Mouse (Mus musculus) frontal cortex, postnatal 25 days (tissue): ENCODE data around the gene Cox5b.
"Not testable (repeated sequence)": the region's sequence is repeated elsewhere in the genome, so short reads cannot be mapped to it uniquely, and the experiment has no call there.

Source experiments
- DNase-seq, 2 experiments: peaks; one replicate each; pipeline ENCODE4 v3.0.0; 2022; ENCODE audit warnings: low spot score in 2 of 2

Gene Cox5b

DNA sequence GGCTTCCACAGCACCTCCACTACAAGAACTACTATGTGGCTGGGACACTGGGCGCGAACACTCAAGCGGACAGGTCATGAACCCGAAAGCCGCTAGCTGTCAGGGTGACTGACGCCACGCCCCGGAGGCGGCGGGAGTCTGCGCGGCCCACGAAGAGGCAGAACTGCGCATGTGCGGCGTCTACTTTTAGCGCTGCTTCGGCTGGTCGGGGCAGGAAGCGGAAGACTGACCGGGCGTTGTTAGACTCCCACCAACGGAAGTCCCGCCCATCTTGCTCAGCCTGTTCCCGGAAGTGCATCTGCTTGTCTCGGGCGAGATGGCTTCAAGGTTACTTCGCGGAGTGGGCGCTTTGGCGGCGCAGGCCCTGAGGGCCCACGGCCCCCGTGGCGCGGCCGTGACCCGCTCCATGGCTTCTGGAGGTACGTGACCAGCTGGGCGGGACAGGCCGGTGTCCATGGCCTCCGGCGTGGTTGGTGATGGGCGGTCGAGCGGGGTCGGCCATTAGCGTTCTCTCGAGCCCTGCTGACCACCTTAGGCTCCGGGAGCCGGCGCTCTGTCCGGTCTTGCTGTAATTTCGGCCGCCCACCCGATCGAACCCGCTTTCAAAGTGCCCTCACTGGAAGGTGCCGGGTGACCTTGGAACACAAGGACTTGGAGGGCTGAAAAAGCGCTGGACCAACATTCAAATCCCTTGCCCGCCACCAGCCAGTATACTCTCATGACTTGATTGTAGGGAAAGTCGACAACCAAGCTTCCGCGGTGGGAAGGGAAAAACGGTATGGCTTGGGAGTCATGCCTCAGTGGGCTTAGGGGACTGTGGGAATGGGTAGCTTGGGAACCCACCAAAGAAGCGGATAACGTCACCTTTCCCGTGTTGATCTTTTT is at the start of gene Cox5b:
Gene Cox5b (plus strand): TSS at position 179 of the 885 bp plus-strand sequence.
- DNase-seq: peak; percentile 88 to 89

DNA sequence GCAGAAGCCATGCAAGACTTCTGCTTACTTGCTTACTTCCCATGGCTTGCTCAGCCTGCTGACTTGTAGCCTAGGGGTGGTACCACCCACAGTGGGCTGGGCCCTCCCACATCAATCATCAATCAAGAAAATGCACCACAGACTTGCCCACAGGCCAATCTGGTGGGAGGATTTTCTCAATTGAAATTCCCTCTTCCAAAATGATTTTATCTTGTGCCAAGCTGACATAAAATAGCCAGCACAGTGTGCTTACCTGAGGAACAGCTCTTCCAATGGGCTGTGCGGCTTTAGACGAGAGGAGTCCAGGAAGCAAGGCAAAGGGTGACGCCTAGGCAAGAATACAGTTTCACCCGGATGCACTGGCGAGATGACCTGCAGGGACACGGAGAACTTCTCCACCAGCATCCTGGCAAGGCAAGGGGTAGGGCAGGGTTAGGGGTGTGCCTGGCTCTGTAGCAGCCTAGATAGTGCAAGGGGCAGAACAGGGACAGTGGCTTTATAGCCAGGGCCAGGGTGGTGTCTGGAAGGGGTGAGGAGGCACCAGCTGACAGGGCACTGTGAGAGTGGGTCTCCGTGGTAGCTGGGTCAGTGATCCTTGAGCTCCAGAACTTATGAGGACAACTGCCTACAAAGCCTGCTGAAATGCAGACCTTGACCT is 47.2 kb upstream of the Cox5b start:
- DNase-seq: no peak

GRCm38 (mm10) chr1:36644615-36645007 is 46.6 kb upstream of the Cox5b start:
- no peak for DNase-seq

DNA sequence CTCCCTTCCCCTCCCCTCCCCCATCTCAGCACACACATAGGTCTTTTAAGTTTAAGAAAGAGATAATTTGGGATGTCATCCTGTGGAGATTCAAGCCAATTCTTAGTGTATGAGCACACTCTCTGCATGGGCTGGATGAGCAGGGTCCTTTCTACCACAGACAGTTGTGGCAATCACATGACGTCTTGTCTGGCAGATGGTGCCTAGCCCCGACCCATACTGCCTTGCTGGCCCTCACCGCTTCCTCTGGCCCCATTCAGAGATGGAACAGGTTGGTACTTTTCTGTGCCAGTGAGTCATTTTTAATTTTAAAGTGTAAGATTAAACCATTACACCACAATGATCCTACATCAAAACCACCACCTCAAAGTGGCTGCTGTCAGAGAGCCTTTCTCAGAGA is 45.0 kb upstream of the Cox5b start:
- DNase-seq: no peak

DNA sequence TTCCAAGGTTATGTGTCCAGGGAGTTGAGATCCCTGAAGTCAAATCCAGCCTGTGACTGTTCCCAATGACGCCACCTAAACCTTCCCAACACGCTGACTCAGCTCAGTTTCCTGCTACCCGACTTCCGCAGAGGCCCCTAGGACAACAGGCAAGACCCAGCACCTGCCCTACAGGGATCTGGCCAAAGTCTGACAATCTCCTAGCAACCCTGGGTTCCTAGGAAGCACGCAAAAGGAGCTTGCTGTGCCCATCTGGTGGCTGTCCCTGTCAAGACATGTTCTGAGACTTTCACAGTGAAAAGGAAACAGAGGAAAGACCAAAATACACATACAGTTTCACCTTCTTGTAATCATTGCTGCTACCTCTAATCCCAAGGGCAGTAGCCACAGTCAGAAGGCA is 43.6 kb upstream of the Cox5b start:
- no peak for DNase-seq

- no peak for DNase-seq
These were observed 36.2 kb upstream of the Cox5b start for GRCm38 (mm10) chr1:36655039-36655438.

GRCm38 (mm10) chr1:36656233-36656632 is 35.0 kb upstream of the Cox5b start:
- DNase-seq: no peak

DNA sequence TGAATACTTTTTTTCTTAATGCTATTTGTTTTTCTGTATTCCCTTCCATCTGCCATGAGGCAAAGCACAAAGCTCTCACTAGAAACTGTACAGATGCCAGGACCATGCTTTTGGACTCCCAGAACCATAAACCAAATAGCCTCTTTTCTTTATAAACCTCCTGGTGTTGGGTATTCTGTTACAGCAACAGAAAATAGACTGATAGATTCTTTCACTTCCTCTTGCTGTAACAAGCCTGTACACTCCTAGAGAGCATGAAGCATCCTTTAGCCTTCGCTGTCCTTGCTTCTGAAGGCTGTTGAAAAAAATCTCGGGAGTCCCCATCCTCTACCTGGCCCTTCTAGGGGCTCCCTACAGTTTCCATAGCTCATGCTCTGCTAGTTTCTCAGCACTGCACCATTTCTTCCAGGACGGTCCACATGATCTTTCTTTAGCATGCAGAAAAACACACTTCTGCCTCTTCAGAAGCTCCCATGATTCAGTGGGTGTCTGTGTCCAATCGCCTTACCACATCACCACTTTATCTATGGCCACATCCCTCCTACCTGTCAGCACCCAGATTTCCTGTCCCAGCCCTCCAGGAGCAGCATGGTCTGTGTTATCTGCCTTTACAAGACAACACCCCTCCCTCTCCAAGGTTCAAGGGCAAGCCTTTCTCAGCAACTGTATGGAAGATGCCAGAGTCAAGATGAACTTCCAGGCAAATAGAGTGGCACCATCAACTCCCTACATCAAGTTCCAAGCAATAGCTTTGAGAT is 33.4 kb upstream of the Cox5b start:
- DNase-seq: no peak

DNA sequence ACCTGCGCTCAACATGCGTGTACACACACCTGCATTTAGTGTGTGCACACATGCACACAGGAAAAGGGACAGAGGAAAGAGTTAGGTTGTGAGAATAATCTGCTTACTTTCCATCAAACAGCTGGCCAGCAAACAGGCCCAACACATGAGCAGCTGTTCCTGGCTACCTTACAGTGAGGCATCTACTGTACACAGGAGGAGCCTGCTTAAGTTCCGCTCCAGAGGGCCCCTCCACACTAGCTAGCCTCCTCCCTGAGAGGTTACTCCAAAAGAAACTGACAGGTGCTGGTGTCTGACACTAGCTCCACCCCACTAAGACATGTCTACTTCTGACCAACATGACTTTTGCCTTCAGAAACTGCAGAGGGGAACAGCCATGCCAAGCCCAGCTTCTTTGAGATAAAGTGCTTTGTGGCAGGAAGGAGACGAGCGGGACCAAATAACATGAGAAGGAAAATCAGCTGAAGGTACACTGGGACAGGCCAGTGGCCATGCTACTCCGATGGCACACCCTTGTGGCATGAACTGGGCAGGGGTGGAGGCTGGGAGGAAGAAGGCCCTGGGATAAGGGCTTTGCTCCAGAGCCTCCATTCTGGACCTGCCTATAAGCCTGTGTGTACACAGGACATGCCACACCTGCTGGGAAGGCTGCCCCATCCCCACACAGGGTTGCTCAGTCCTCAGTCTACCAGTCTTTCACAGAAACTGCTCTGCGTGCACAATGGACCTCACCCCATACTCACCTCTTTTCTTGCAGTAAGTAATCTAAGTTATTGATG is 32.4 kb upstream of the Cox5b start:
- no peak for DNase-seq

GRCm38 (mm10) chr1:36664457-36664856 is 26.8 kb upstream of the Cox5b start:
- no peak for DNase-seq

DNA sequence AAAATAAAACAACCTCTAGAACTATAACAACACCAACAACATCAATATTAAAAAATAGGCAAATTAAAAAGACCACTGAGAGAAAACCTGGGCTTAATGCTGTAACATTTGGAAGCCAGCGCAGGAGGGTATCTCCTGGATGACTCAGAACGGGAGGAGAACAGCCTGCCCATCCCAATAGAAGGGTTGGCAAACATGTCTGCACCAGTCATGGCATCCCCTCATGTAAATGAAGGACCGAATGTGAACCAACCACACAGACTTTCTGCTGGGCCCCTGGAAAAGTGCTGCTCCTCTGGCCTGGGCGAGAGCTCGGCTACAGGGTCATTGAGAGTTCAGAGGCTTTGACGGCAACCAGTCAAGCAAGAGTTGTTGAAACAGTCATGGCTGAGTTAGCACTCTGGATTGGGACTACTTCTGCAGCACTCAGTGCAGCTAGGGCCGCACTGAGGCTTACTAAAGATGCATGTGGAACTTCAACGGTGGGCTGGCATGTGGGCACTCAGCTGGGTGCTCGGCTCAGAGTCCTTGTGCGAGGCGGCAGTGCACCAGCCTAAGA is 26.0 kb upstream of the Cox5b start:
- no peak for DNase-seq

GRCm38 (mm10) chr1:36665934-36666333 is 25.3 kb upstream of the Cox5b start:
- no peak for DNase-seq

- not testable (repeated sequence) for DNase-seq
These were observed 23.2 kb upstream of the Cox5b start for GRCm38 (mm10) chr1:36668007-36668406.

DNA sequence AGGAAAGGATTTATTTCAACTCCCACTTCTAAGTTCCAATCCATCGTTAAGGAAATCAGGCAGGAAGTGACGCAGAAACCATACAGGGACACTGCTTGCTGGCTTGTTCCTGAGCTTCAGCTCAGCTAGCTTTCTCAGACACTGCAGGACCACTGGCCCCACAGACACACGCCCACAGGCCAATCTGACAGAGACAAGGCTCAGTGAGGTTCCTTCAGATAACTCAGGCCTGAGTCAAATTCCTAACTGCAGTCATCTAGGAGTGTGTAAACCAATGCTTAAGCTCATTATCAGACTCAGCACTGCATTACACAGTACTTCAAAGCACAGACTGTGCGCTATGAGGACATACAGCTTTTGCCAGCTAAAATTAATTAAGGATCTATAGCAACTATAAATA is 21.0 kb upstream of the Cox5b start:
- no peak for DNase-seq

GRCm38 (mm10) chr1:36671260-36671659 is 20.0 kb upstream of the Cox5b start:
- no peak for DNase-seq

DNA sequence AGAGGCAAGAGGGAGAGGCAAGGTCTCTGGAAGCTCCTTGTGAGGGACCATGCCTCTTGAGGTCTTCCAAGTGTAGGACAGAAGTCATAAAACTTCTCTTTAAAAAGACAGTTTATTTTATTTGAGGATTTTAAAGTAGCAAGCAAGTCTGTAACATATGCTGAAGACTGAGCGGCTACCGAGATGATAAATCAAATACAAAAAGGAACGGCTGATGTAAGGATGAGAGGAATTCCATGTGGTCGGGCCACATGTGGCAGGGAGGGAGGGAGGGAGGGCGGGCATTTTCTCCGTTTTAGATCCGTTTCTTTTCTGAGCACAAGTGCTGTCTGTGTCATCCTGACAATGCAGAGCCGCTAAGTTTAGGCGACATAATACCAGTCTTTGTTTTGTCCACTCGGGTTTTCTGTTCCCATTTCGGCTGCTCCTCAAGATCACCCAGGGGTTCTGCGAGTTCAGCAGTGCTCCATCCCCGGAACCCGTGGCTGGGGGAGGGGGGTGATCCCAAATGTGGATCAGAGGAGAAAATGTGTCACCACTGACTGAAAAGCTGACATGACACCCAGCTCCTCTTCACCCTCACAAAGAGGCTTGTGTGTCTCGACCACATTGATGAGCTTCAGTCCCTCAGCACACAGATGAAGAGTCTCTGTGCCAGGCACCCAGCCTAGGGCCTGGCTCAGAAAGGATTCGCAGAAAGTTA is 18.4 kb upstream of the Cox5b start:
- DNase-seq: no peak

DNA sequence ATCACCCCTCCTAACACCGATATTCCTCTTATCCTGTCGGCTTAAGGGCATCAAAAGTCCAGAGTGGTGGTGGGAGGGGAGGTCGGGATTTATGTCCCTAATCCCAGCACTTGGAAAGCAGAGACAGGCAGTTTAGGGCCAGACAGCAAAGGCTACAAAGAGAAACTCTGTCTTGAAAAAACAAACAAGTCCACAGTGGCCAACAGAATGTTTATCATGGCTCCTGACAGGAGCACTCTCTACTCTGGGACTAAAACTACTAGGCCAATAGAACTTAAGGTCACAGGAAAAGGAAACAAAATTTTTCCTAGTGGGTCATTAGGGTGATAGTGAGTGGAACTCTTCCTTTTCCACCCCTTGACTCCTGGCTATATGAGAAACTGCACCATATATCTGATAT is 16.3 kb upstream of the Cox5b start:
- no peak for DNase-seq

- DNase-seq: no peak
These were observed 10.4 kb upstream of the Cox5b start for GRCm38 (mm10) chr1:36680893-36681292.

DNA sequence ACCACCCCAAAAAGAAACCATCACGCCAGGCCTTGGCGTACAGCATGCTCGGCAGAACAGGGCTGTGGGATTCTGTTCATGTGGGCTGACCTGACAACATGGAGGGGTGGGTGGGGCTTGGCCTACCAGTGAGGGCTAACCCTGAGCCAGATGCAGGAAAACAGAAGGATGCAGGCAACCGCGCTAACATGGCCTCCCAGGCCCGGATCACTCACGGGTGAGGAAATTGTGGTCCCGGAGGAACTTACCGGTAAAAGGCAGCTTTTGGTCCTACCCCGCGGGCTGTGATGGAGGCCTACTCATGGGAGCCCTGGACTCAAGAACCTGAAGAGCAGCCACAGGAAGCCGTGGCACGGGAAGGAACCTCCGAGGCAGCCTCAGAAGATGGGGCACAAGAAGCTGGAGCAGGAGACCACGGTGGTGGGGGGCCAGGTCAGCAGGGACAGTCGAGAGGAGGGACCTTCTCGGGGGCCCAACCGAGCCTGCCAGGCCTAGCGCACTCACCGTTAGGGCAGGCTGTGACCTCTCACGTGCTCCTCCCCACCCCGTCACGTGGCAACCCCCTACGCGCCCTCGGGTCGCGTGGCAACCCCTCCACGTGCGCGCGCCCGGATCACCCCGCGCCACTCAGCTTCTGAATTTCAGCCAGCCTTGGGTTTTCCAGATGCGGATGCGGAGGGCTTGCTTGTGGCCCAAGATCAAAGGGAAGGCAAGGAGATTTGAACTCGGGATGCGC is 8.5 kb upstream of the Cox5b start, which contains the start of gene Fam178b:
Gene Fam178b (minus strand): TSS at position 564 of the 736 bp plus-strand sequence.
- DNase-seq: no peak
